Mouse (Mus musculus): Measurements from ENCODE around the gene Pias4. TPM values are rescaled to one million over a fixed set of nuclear protein-coding genes. Genes with fewer than 3 reads are reported as not detected.
A peak's percentile ranks its signal among the peaks of the same experiment; 100 is the strongest.

Gene Pias4
- total RNA-seq, 2 experiments from 2014 or later, result 26.7 to 32.0 TPM

- DNase-seq (ENCODE audit: extremely low spot score in 1 of 2, low spot score in 2 of 2), result peak; percentile 66 to 70
- no peak; the same call in 1 of the 2 replicates for TF ChIP-seq CTCF (IDR thresholded peaks at IDR 0.05)
- Histone ChIP-seq H3K27ac (peak overlapping the region; percentile 96), H3K4me3 (peak overlapping the region; percentile 61)
- intact Hi-C loops (cut with DNase I), result loop anchor here (2.0 kb wide), 1 partner anchor 33 kb away; no protein-coding TSS in a partner anchor
Observed at GRCm38 (mm10) chr10:81135831-81136705, 31.7 kb downstream of the Pias4 start.

- intact Hi-C loops (cut with DNase I), result no loop called here
- peak; percentile 64 to 68 for DNase-seq (ENCODE audit: extremely low spot score in 1 of 2, low spot score in 2 of 2)
- Histone ChIP-seq H3K4me3 (peak within 1 kb of the TSS; percentile 61), H3K27ac (peak within 1 kb of the TSS; percentile 96)
- TF ChIP-seq CTCF (IDR thresholded peaks at IDR 0.05), result no peak
Observed at GRCm38 (mm10) chr10:81134966-81135681, 32.6 kb downstream of the Pias4 start, which contains the start of gene Zbtb7a. Gene Zbtb7a (plus strand): TSS chr10:81135220.

GRCm38 (mm10) chr10:81134181-81134587 is 33.5 kb downstream of the Pias4 start:
- Histone ChIP-seq H3K4me3 (no peak overlapping the region; the same call in 1 of the 2 replicates), H3K27ac (peak overlapping the region; percentile 40)
- intact Hi-C loops (cut with DNase I), result no loop called here
- DNase-seq (ENCODE audit: extremely low spot score in 1 of 2, low spot score in 2 of 2), result peak in 1 of 2 experiments; percentile 63
- no peak for TF ChIP-seq CTCF (IDR thresholded peaks at IDR 0.05)

- Histone ChIP-seq H3K27ac (peak overlapping the region; percentile 64), H3K4me3 (no peak overlapping the region)
- peak in 1 of 2 experiments; percentile 59 for DNase-seq (ENCODE audit: extremely low spot score in 1 of 2, low spot score in 2 of 2)
- no peak for TF ChIP-seq CTCF (IDR thresholded peaks at IDR 0.05)
- intact Hi-C loops (cut with DNase I), result no loop called here
Observed at GRCm38 (mm10) chr10:81123500-81123899, 44.2 kb downstream of the Pias4 start.

- no peak for DNase-seq (ENCODE audit: extremely low spot score in 1 of 2, low spot score in 2 of 2)
- peak overlapping the region; percentile 64; the same call in 1 of the 2 replicates for H3K27ac ChIP-seq
- intact Hi-C loops (cut with DNase I), result no loop called here
- no peak for TF ChIP-seq CTCF (IDR thresholded peaks at IDR 0.05)
- no peak overlapping the region for H3K4me3 ChIP-seq
Observed at GRCm38 (mm10) chr10:81122889-81123288, 44.8 kb downstream of the Pias4 start.

- H3K27ac ChIP-seq, result no peak overlapping the region
- TF ChIP-seq CTCF (IDR thresholded peaks at IDR 0.05), result no peak
- intact Hi-C loops (cut with DNase I), result no loop called here
- no peak overlapping the region for H3K4me3 ChIP-seq
- DNase-seq (ENCODE audit: extremely low spot score in 1 of 2, low spot score in 2 of 2), result no peak
Observed at GRCm38 (mm10) chr10:81120650-81121049, 47.1 kb downstream of the Pias4 start.

GRCm38 (mm10) chr10:81119625-81120024 is 48.1 kb downstream of the Pias4 start:
- no peak for DNase-seq (ENCODE audit: extremely low spot score in 1 of 2, low spot score in 2 of 2)
- intact Hi-C loops (cut with DNase I), result no loop called here
- no peak overlapping the region for H3K4me3 ChIP-seq
- TF ChIP-seq CTCF (IDR thresholded peaks at IDR 0.05), result no peak
- no peak overlapping the region for H3K27ac ChIP-seq

GRCm38 (mm10) chr10:81112946-81113345 is 54.8 kb downstream of the Pias4 start:
- no peak overlapping the region for H3K4me3 ChIP-seq
- no peak for DNase-seq (ENCODE audit: extremely low spot score in 1 of 2, low spot score in 2 of 2)
- intact Hi-C loops (cut with DNase I), result no loop called here
- no peak overlapping the region for H3K27ac ChIP-seq
- no peak for TF ChIP-seq CTCF (IDR thresholded peaks at IDR 0.05)

- DNase-seq (ENCODE audit: extremely low spot score in 1 of 2, low spot score in 2 of 2), result peak; percentile 74 to 77
- intact Hi-C loops (cut with DNase I), result no loop called here
- Histone ChIP-seq H3K27ac (peak overlapping the region; percentile 92), H3K4me3 (peak overlapping the region; percentile 98)
- peak; percentile 3 for TF ChIP-seq CTCF (IDR thresholded peaks at IDR 0.05)
Observed at GRCm38 (mm10) chr10:81106113-81106721, 61.5 kb downstream of the Pias4 start.

- intact Hi-C loops (cut with DNase I), result no loop called here
- DNase-seq (ENCODE audit: extremely low spot score in 1 of 2, low spot score in 2 of 2), result peak; percentile 96 to 97
- H3K27ac ChIP-seq, result peak within 1 kb of the TSS; percentile 92
- H3K4me3 ChIP-seq, result peak within 1 kb of the TSS; percentile 98
- no peak for TF ChIP-seq CTCF (IDR thresholded peaks at IDR 0.05)
Observed at GRCm38 (mm10) chr10:81105565-81106112, 62.1 kb downstream of the Pias4 start, which contains the start of gene Map2k2. Gene Map2k2 (plus strand): TSS chr10:81105915.

Small RNA genes lying within 50 kb of the gene (microRNA-seq; reads per million reads assigned to microRNA genes)
- gene Mir5615-1, result 0 reads per million in 2 experiments
- 0 reads per million in 2 experiments for gene Mir5615-2

Other genes starting within 250 kb of the Pias4 start
- gene Lmnb2, start 249.7 kb downstream of the Pias4 start, total RNA-seq (2021), result 10 to 100 TPM; 20.0 to 20.3 TPM
- 10 to 100 TPM; 24.0 to 36.0 TPM for gene Gadd45b, start 237.8 kb downstream of the Pias4 start, total RNA-seq (2021)
- gene Gng7, start 153.0 kb downstream of the Pias4 start, total RNA-seq (2021), result 100 to 1,000 TPM in 1 of 2 experiments, 10 to 100 TPM in 1; 66.6 to 111 TPM
- 100 to 1,000 TPM; 100 to 116 TPM for gene Diras1, start 142.3 kb downstream of the Pias4 start, total RNA-seq (2021)
- 10 to 100 TPM; 61.3 to 62.5 TPM for gene Slc39a3, start 130.5 kb downstream of the Pias4 start, total RNA-seq (2021)
- gene Sgta, start 107.7 kb downstream of the Pias4 start, total RNA-seq (2021), result 100 to 1,000 TPM; 171 to 173 TPM
- 10 to 100 TPM; 51.0 to 51.1 TPM for gene Thop1, start 97.9 kb downstream of the Pias4 start, total RNA-seq (2021)
- under 1 TPM; 0.25 to 0.33 TPM for gene Creb3l3, start 69.0 kb downstream of the Pias4 start, total RNA-seq (2021)
- 100 to 1,000 TPM; 136 to 150 TPM for gene Map2k2, start 62.0 kb downstream of the Pias4 start, total RNA-seq (2021)
- gene Zbtb7a, start 32.7 kb downstream of the Pias4 start, total RNA-seq (2021), result 100 to 1,000 TPM; 130 to 132 TPM
- gene Eef2, start 8.7 kb upstream of the Pias4 start, total RNA-seq (2021), result 100 to 1,000 TPM; 884 to 901 TPM
- 10 to 100 TPM; 74.6 to 89.4 TPM for gene Dapk3, start 15.1 kb upstream of the Pias4 start, total RNA-seq (2021)
- not detected for gene 4930442H23Rik, start 15.9 kb upstream of the Pias4 start, total RNA-seq (2021)
- under 1 TPM in 1 of 2 experiments, not detected in 1; 0.42 TPM for gene Nmrk2, start 34.1 kb upstream of the Pias4 start, total RNA-seq (2021)
- gene Atcay, start 62.9 kb upstream of the Pias4 start, total RNA-seq (2021), result 100 to 1,000 TPM; 203 to 206 TPM
- 10 to 100 TPM; 70.9 to 76.2 TPM for gene Zfr2, start 65.2 kb upstream of the Pias4 start, total RNA-seq (2021)
- gene Matk, start 85.0 kb upstream of the Pias4 start, total RNA-seq (2021), result 100 to 1,000 TPM; 212 to 221 TPM
- 10 to 100 TPM; 41.3 to 42.8 TPM for gene Mrpl54, start 99.0 kb upstream of the Pias4 start, total RNA-seq (2021)
- gene Apba3, start 99.0 kb upstream of the Pias4 start, total RNA-seq (2021), result 10 to 100 TPM; 35.8 to 38.6 TPM
- under 1 TPM; 0.26 to 0.45 TPM for gene Tjp3, start 123.7 kb upstream of the Pias4 start, total RNA-seq (2021)
- 100 to 1,000 TPM; 431 TPM for gene Pip5k1c, start 125.0 kb upstream of the Pias4 start, total RNA-seq (2021)
- gene Cactin, start 153.2 kb upstream of the Pias4 start, total RNA-seq (2021), result 10 to 100 TPM; 31.3 to 31.8 TPM
- under 1 TPM; 0.70 to 0.82 TPM for gene Tbxa2r, start 160.8 kb upstream of the Pias4 start, total RNA-seq (2021)
- 1 to 10 TPM; 1.7 to 2.1 TPM for gene Gipc3, start 175.3 kb upstream of the Pias4 start, total RNA-seq (2021)
- 10 to 100 TPM; 27.3 to 29.5 TPM for gene Hmg20b, start 182.6 kb upstream of the Pias4 start, total RNA-seq (2021)
- 10 to 100 TPM; 38.2 to 40.2 TPM for gene Mfsd12, start 189.6 kb upstream of the Pias4 start, total RNA-seq (2021)
- gene 4930404N11Rik, start 197.9 kb upstream of the Pias4 start, total RNA-seq (2021), result 1 to 10 TPM in 1 of 2 experiments, under 1 TPM in 1; 1.00 to 1.3 TPM
- 10 to 100 TPM; 69.1 to 70.6 TPM for gene Fzr1, start 210.6 kb upstream of the Pias4 start, total RNA-seq (2021)
- gene Dohh, start 216.5 kb upstream of the Pias4 start, total RNA-seq (2021), result 10 to 100 TPM; 87.1 to 95.1 TPM
- 1 to 10 TPM; 2.0 to 3.4 TPM for gene Gm48551, start 216.5 kb upstream of the Pias4 start, total RNA-seq (2021)
- 1 to 10 TPM; 5.1 to 7.1 TPM for gene Gm48552, start 221.1 kb upstream of the Pias4 start, total RNA-seq (2021)
- 1 to 10 TPM; 1.3 to 1.4 TPM for gene Smim24, start 225.1 kb upstream of the Pias4 start, total RNA-seq (2021)

All from left cerebral cortex, adult 2 months (tissue).